Mouse (Mus musculus): ENCODE measurements around the gene Lca5. TPM values are rescaled to one million over a fixed set of nuclear protein-coding genes. Genes with fewer than 3 reads are reported as not detected.

Lca5 gene
- polyA plus RNA-seq, 1 experiment from 2014 or later = 21.2 TPM

DNA sequence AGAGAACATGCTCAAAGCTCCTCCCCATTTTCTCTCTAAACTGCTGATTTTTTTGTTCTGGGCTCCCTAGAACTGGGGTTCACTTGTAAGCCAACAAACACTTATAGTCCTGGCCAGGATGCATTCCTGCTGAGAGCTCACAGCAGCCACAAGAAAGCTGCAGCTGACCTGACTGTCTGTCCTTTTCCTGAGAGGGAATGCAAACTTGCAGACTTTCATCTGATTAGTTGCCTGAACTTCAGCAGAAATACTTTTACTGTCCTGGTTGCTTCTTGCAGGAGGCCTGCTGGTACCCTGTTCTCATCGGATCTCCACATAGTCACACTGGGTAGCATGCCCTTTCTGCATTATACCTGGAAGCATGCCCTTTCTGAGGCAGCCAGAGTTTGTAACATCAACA is 91.0 kb downstream of the Lca5 start:
- no peak overlapping the region for H3K4me3 ChIP-seq
- no peak overlapping the region for H3K27ac ChIP-seq
- H3K27me3 ChIP-seq (replicated peaks) = no peaks in the 10 kb centered on the region
- 10% methylated on average over 1 of the region's 1 CpGs for WGBS
- H3K9me3 ChIP-seq = no peaks in the 10 kb centered on the region
- H3K9ac ChIP-seq = no peak overlapping the region; the same call in 1 of the 2 replicates
- no peaks in the 10 kb centered on the region for H3K36me3 ChIP-seq
- H3K4me2 ChIP-seq (replicated peaks) = 0 out of 2 replicates have a peak overlapping the region, but pooled peaks have one; percentile 20
- H3K4me1 ChIP-seq = peaks cover 20% of the 10 kb centered on the region
- ATAC-seq (ENCODE audit: low FRiP score, low read depth) = no peak; the same call in 1 of the 2 replicates

DNA sequence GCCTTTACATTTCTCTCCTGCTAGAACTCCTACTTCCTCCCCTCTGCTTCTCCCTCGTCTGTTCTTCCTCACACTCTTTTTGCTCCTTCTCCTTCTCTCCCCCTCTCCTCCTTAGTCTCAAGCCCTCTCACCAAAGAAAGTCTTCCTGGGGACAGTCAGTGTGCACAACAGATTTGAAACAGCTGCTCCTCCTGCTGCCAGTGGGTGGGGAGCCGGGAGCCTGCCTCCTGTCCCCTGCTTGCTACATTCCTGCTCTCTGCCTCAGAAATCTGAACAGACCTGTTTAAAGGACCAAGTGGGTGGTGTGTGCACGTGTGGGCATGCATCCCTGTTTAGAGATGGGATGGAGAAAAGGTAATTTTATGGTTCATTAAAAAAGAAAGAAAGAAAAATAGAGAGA is 91.4 kb downstream of the Lca5 start:
- Histone ChIP-seq H3K4me3 (no peak overlapping the region), H3K27ac (no peak overlapping the region), H3K27me3 (replicated peaks) (no peaks in the 10 kb centered on the region), H3K9ac (no peak overlapping the region; the same call in 1 of the 2 replicates), H3K4me2 (replicated peaks) (0 out of 2 replicates have a peak overlapping the region, but pooled peaks have one; percentile 20), H3K9me3 (no peaks in the 10 kb centered on the region), H3K4me1 (peaks cover 20% of the 10 kb centered on the region), H3K36me3 (no peaks in the 10 kb centered on the region)
- 2% methylated on average over 3 of the region's 3 CpGs for WGBS
- peak; percentile 79 for ATAC-seq (ENCODE audit: low FRiP score, low read depth)

DNA sequence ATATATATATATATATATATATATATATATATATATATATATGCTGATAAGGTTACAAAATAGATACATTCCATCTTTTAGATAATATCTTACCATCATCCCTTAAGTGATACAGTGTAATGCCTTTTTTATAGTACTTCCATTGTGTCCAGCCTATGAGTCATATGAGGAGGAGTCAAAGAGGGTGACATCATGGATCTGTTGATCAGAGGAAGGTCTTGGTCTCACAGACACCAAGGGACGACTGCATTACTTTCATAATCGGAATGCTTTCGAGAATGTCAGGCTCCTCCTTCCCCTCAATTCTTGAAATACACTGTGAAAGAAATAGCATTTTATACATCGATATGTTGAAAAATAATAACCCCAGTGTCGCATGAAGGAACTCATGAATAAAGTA is 93.4 kb downstream of the Lca5 start:
- H3K27me3 ChIP-seq (replicated peaks) = no peaks in the 10 kb centered on the region
- H3K4me3 ChIP-seq = no peak overlapping the region
- no peak overlapping the region for H3K4me2 ChIP-seq (replicated peaks)
- H3K9ac ChIP-seq = no peak overlapping the region
- H3K4me1 ChIP-seq = peaks cover 20% of the 10 kb centered on the region
- ATAC-seq (ENCODE audit: low FRiP score, low read depth) = no peak
- WGBS = 91% methylated on average over 5 of the region's 5 CpGs
- no peaks in the 10 kb centered on the region for H3K36me3 ChIP-seq
- no peak overlapping the region for H3K27ac ChIP-seq
- no peaks in the 10 kb centered on the region for H3K9me3 ChIP-seq

DNA sequence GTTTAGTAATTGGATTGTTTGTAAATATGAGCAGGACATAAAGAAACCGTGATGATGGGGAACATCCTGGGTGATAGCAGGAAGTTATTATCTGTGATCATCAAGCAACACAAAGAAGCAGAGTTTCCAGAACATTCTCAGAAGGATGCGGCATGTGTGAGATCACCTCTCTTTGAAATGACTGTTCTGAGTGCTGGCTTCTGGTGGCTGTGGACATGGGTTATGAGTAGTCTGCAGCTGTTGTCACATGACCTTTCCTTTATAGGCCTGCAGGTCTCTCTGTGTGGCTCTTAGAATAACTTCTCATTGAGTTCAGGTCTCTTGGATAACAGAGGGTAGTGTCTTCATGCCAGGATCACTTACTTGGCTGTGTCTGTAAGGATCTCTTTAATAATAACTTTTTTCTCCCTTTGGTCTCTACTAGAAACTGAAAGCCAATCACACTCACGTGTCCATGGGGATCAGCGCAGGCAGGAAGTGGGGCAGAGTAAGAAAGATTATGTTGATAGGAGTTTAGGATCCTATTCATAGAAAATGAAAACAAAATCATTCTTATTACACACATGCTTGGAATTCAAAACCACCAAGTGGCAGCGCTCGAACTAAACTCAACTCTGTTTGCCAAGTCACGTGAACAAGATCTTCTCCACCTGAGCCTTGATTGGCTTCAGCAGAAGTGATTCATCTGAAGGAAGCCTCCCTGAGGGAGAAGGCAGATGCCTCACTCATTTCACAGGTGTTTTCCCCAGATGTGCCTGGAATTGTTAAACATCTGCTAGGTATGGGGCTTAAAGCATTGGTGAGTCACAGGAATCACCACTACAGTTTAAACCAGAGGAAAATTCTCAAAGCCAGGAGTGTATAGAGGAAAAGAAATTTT is 98.2 kb downstream of the Lca5 start:
- WGBS = 90% methylated on average over 7 of the region's 7 CpGs
- Histone ChIP-seq H3K9ac (no peak overlapping the region), H3K9me3 (no peaks in the 10 kb centered on the region), H3K27ac (no peak overlapping the region), H3K27me3 (replicated peaks) (no peaks in the 10 kb centered on the region), H3K36me3 (no peaks in the 10 kb centered on the region), H3K4me2 (replicated peaks) (no peak overlapping the region), H3K4me3 (no peak overlapping the region), H3K4me1 (no peaks in the 10 kb centered on the region)
- no peak for ATAC-seq (ENCODE audit: low FRiP score, low read depth)

Other genes with a start within 250 kb of the Lca5 start
- gene Sh3bgrl2, start 107.2 kb upstream of the Lca5 start, polyA plus RNA-seq (2016; fragmentation: Nextera tagmentation; extraction: Ambion mirVana) = 5.9 and 7.0 TPM in 2 replicates